Mouse (Mus musculus) limb, embryonic 12.5 days (tissue): ENCODE data around the gene Olfr373. TPM values are rescaled to one million over a fixed set of nuclear protein-coding genes. Genes with fewer than 3 reads are reported as not detected.

Experiments
- ATAC-seq: fragments of 200-750 bp; cut with Nextera tagmentation; 2 replicates; pipeline ENCODE4 v1.8.0; 2017; ENCODE audit warnings: low read depth, moderate TSS enrichment; ENCODE audit not compliant: insufficient number of reproducible peaks, insufficient read depth, low FRiP score, low TSS enrichment
- H3K27ac ChIP-seq: fragments of 300-500 bp; sonication (generic); 2 replicates; pipeline ENCODE4 v1.5.1; 2016; ENCODE audit warnings: mild to moderate bottlenecking, moderate library complexity
- H3K27me3 ChIP-seq: fragments of 300-500 bp; sonication (generic); 2 replicates; pipeline ENCODE4 v1.6.1; 2016; ENCODE audit warnings: mild to moderate bottlenecking, moderate library complexity
- H3K36me3 ChIP-seq: fragments of 300-500 bp; sonication (generic); 2 replicates; pipeline ENCODE4 v1.6.1; 2016; ENCODE audit warnings: mild to moderate bottlenecking, moderate library complexity
- H3K4me1 ChIP-seq: fragments of 300-500 bp; sonication (generic); replicated peaks from 2 replicates; pipeline ENCODE4 v1.6.1; 2016
- H3K4me2 ChIP-seq: fragments of 300-500 bp; sonication (generic); 2 replicates; pipeline ENCODE4 v1.6.1; 2016; ENCODE audit warnings: mild to moderate bottlenecking, moderate library complexity
- H3K4me3 ChIP-seq: fragments of 300-500 bp; sonication (generic); replicated peaks from 2 replicates; pipeline ENCODE4 v1.5.1; 2016; ENCODE audit warnings: mild to moderate bottlenecking
- H3K9ac ChIP-seq: fragments of 300-500 bp; sonication (generic); replicated peaks from 2 replicates; pipeline ENCODE4 v1.6.1; 2016; ENCODE audit warnings: mild to moderate bottlenecking, moderate library complexity
- H3K9me3 ChIP-seq: fragments of 300-500 bp; sonication (generic); 2 replicates; pipeline ENCODE4 v1.6.1; 2016; ENCODE audit warnings: mild to moderate bottlenecking, moderate library complexity
- WGBS: fragments of 180-500 bp; shearing (Covaris S2); methylation state at CpG from one replicate; pipeline ENCODE4 v1.1.7; 2016; 5-methylcytosine and 5-hydroxymethylcytosine counted together
- polyA plus RNA-seq: library from polyadenylated mRNA; unstranded; fragments of >200 nt; fragmentation: Nextera tagmentation; extraction: Ambion mirVana; gene quantifications from 2 replicates; pipeline ENCODE4 v1.2.1, GENCODE M21; 2016

Olfr373 gene
- polyA plus RNA-seq, 1 experiment from 2014 or later: not detected

DNA sequence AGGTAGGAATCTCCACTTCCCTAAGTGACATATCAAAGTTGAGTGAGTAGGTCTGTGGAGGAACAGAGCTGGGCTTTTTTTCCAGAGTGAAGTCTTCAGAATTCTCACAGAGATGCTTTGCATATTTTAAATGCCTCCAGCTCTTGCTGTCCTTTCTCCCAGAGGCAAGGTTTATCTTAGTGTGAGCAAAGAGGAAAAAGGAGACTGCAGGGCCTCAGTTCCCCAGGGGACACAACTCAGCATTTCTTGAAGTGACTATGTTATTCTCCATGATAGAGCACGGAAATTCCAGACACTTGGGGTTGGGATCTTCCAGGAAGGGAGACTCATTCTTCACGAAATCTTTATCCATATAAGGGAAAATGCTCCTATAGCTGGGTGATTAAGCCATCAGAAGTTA, 64.3 kb downstream of the Olfr373 start:
- Histone ChIP-seq H3K9me3 (no peaks in the 10 kb centered on the region), H3K4me2 (no peak overlapping the region), H3K36me3 (peaks cover 96% of the 10 kb centered on the region), H3K4me1 (no peaks in the 10 kb centered on the region), H3K4me3 (no peak overlapping the region), H3K27me3 (no peaks in the 10 kb centered on the region), H3K9ac (no peak overlapping the region), H3K27ac (no peak overlapping the region)
- ATAC-seq: no peak
- WGBS: 84% methylated on average over 2 of the region's 2 CpGs

DNA sequence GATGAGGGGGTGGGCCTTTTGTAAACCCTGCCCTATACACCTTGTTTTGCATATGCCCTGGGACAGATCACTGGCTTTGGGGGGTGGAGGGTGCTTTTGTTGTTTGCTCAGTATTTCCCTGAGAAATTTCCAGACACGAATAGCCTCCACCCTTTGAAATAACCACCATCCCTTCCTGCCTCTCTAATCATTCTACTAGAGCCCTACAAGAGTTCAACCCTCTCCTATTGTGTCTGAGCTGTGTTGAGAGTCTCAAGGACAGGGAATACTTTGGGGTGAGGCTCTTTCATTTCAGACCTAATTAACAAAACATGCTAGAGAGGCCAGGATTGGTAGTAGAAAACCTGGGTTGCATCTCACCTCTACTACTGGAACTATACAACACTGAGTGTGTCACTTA, 66.1 kb downstream of the Olfr373 start:
- no peaks in the 10 kb centered on the region for H3K27me3 ChIP-seq
- H3K9me3 ChIP-seq: no peaks in the 10 kb centered on the region
- ATAC-seq: no peak
- H3K9ac ChIP-seq: no peak overlapping the region
- no peak overlapping the region for H3K4me2 ChIP-seq
- peaks cover 95% of the 10 kb centered on the region for H3K36me3 ChIP-seq
- H3K27ac ChIP-seq: no peak overlapping the region
- 90% methylated on average over 1 of the region's 1 CpGs for WGBS
- no peaks in the 10 kb centered on the region for H3K4me1 ChIP-seq
- no peak overlapping the region for H3K4me3 ChIP-seq

DNA sequence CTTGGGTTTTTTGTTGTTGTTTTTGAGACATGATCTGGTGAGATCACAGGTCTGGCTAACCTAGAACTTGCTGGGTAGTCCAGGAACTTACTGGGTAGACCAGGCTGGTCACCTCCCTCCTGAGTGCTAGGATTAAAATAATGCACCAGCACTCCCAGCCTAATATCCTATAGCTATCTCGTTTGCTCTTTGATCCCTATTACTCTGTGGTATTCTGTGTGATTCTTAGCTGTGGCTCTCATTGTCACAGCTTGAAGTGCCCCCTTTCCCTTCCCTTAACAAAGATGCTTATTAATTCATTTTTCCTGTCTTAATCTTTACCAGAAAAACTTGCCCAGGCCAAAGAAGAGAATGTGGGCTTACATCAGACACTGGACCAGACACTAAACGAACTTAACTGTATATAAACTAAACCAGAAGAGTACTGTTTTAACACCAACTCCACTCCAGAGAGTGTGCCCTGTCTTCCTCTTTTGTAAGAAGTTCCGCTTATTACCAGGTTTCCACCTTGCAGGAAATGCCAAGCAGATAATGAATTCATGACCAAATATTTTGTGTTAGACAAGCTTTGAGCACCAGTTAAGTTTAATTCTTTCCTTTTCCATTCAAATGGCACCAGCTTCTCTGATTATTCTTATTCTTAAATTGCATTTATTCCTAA, 68.6 kb downstream of the Olfr373 start:
- H3K4me3 ChIP-seq: no peak overlapping the region
- no peak for ATAC-seq
- H3K27ac ChIP-seq: no peak overlapping the region
- peaks cover 74% of the 10 kb centered on the region for H3K36me3 ChIP-seq
- no peaks in the 10 kb centered on the region for H3K9me3 ChIP-seq
- H3K27me3 ChIP-seq: no peaks in the 10 kb centered on the region
- H3K9ac ChIP-seq: no peak overlapping the region
- no peak overlapping the region for H3K4me2 ChIP-seq
- H3K4me1 ChIP-seq: no peaks in the 10 kb centered on the region
- WGBS: 93% methylated on average over 3 of the region's 3 CpGs

Other genes with a start within 250 kb of the Olfr373 start
- gene Zfp709, start 201.2 kb upstream of the Olfr373 start, polyA plus RNA-seq: 5.6 and 6.0 TPM in 2 replicates
- 10.0 and 10.2 TPM in 2 replicates for gene Zfp882, start 174.6 kb upstream of the Olfr373 start, polyA plus RNA-seq
- 30.9 and 32.8 TPM in 2 replicates for gene Zfp617, start 174.5 kb upstream of the Olfr373 start, polyA plus RNA-seq
- gene Zfp961, start 132.1 kb upstream of the Olfr373 start, polyA plus RNA-seq: 19.2 and 20.7 TPM in 2 replicates
- gene Cyp4f18, start 73.6 kb upstream of the Olfr373 start, polyA plus RNA-seq: 0.66 and 1.3 TPM in 2 replicates
- not detected in 2 replicates for gene Olfr372, start 42.0 kb upstream of the Olfr373 start, polyA plus RNA-seq
- not detected in 2 replicates for gene Olfr374, start 23.9 kb downstream of the Olfr373 start, polyA plus RNA-seq
- 668 and 683 TPM in 2 replicates for gene Tpm4, start 51.8 kb downstream of the Olfr373 start, polyA plus RNA-seq
- 117 TPM in 2 replicates for gene Rab8a, start 78.0 kb downstream of the Olfr373 start, polyA plus RNA-seq
- gene Hsh2d, start 106.5 kb downstream of the Olfr373 start, polyA plus RNA-seq: not detected in 2 replicates
- gene Cib3, start 129.7 kb downstream of the Olfr373 start, polyA plus RNA-seq: not detected in 2 replicates
- not detected in 2 replicates for gene Gm11034, start 130.5 kb downstream of the Olfr373 start, polyA plus RNA-seq
- 63.5 and 64.2 TPM in 2 replicates for gene Fam32a, start 136.6 kb downstream of the Olfr373 start, polyA plus RNA-seq
- 122 and 123 TPM in 2 replicates for gene Ap1m1, start 156.8 kb downstream of the Olfr373 start, polyA plus RNA-seq
- 30.3 and 32.4 TPM in 2 replicates for gene Gm10282, start 222.1 kb downstream of the Olfr373 start, polyA plus RNA-seq
- 5.3 and 6.0 TPM in 2 replicates for gene Klf2, start 235.9 kb downstream of the Olfr373 start, polyA plus RNA-seq